In genomic region chr17:80167851-80168251, GRCm38 (mm10) we compare ENCODE assay signal across 9 mouse cellular contexts. TPM values are rescaled to one million over a fixed set of nuclear protein-coding genes. Genes with fewer than 3 reads are reported as not detected.
DNase-seq lines count a peak whose midpoint lies in the region; ATAC-seq and TF ChIP-seq lines count a peak whose summit lies in the region.
"Had no signal": no experiment of that assay in that cellular context is flagged by ENCODE, and none has a peak within 500 bp of the region (broad histone marks: within the 10 kb centered on the region; RNA-seq: fewer than 3 reads in every experiment).

No protein-coding gene starts in this region.

- H3K4me3 ChIP-seq in midbrain, postnatal 0 days (ENCODE audit: low read depth, low read length) = no peak overlapping the region

- ATAC-seq in inflammation-experienced regulatory T-cells, adult 6 months = peak; percentile 79
- peak; percentile 76 for ATAC-seq in midbrain, postnatal 0 days (ENCODE audit: low FRiP score)
- ATAC-seq in erythroid progenitor cell, adult 5-6 weeks (replicated peaks; ENCODE audit: low FRiP score, poor library complexity, severe bottlenecking) = no peak

- no peak for TF ChIP-seq CTCF in midbrain, postnatal 0 days (IDR thresholded peaks at IDR 0.05)

- peak; percentile 42 for DNase-seq in adrenal gland, adult 2 months
- no peak for DNase-seq in adrenal gland, adult 8-10 months
- DNase-seq in lung, postnatal 10 days = peak; percentile 40
- no peak for DNase-seq in lung, adult 18-20 months
- DNase-seq in midbrain, postnatal 0 days (ENCODE audit: low spot score) = peak; percentile 20
- DNase-seq in thymus, postnatal 25 days = no peak

- H3K4me1 ChIP-seq in midbrain, postnatal 0 days (ENCODE audit: insufficient read depth, low read length) = peaks cover 23% of the 10 kb centered on the region

- no peaks in the 10 kb centered on the region for H3K36me3 ChIP-seq in midbrain, postnatal 0 days (ENCODE audit: insufficient read depth, low read length)

- H3K27ac ChIP-seq in midbrain, postnatal 0 days (ENCODE audit: low read depth, low read length) = peak overlapping the region; percentile 88

- H3K9ac ChIP-seq in midbrain, postnatal 0 days (replicated peaks; ENCODE audit: low read length, poor library complexity, severe bottlenecking) = no peak overlapping the region

- no peaks in the 10 kb centered on the region for H3K9me3 ChIP-seq in midbrain, postnatal 0 days (ENCODE audit: low read length)

- peak overlapping the region; percentile 45; the same call in 1 of the 2 replicates for H3K4me2 ChIP-seq in midbrain, postnatal 0 days (ENCODE audit: low read depth, low read length, poor library complexity, severe bottlenecking)

- no peaks in the 10 kb centered on the region for H3K27me3 ChIP-seq in midbrain, postnatal 0 days (ENCODE audit: insufficient read depth, low read length)

- WGBS in midbrain, postnatal 0 days = 47% methylated on average over 7 of the region's 7 CpGs

RNA-seq across cellular contexts. Expression of gene Srsf7, which starts 39.3 kb away (rescaled TPM):
- 100 to 1,000 TPM in 1 of 2 experiments, 10 to 100 TPM in 1; 87.8 to 101 TPM for total RNA-seq in adrenal gland, adult 2 months (2021)
- 9.7 and 9.8 TPM in 2 replicates for polyA plus RNA-seq in adrenal gland, adult 2 months (2012; rRNA removed)
- total RNA-seq in adrenal gland, adult 8-10 months (2022) = 100 to 1,000 TPM in 3 of 4 experiments, 10 to 100 TPM in 1; 96.8 to 150 (median 119) TPM
- polyA plus RNA-seq in inflammation-experienced regulatory T-cells, adult 6 months (2017; shearing (Covaris generic)) = 100 to 1,000 TPM; 539 to 598 (median 556) TPM
- total RNA-seq in midbrain, postnatal 0 days (2014; rRNA removed) = 150 and 173 TPM in 2 replicates
- polyA plus RNA-seq in midbrain, postnatal 0 days (2015; fragmentation: Nextera tagmentation; extraction: Ambion mirVana) = 199 and 224 TPM in 2 replicates
- 167 and 184 TPM in 2 replicates for total RNA-seq in erythroid progenitor cell, adult 5-6 weeks (2015; ENCODE audit: low replicate concordance)
- 125 and 132 TPM in 2 replicates for total RNA-seq in erythroid progenitor cell, adult 5-6 weeks (2017; ENCODE audit: low replicate concordance)

RNA-seq across cellular contexts. Expression of gene Ttc39d, which starts 39.4 kb away (rescaled TPM):
- total RNA-seq in adrenal gland, adult 2 months (2021) = under 1 TPM in 1 of 2 experiments, not detected in 1; 0.14 TPM
- not detected in 2 replicates for polyA plus RNA-seq in adrenal gland, adult 2 months (2012; rRNA removed)
- under 1 TPM in 2 of 4 experiments, not detected in 2; 0.09 to 0.11 TPM for total RNA-seq in adrenal gland, adult 8-10 months (2022)
- polyA plus RNA-seq in inflammation-experienced regulatory T-cells, adult 6 months (2017; shearing (Covaris generic)) = not detected
- 0.11 TPM in 1 of 2 replicates, not detected in the other for total RNA-seq in midbrain, postnatal 0 days (2014; rRNA removed)
- polyA plus RNA-seq in midbrain, postnatal 0 days (2015; fragmentation: Nextera tagmentation; extraction: Ambion mirVana) = 0.06 and 0.12 TPM in 2 replicates
- total RNA-seq in erythroid progenitor cell, adult 5-6 weeks (2015; ENCODE audit: low replicate concordance) = not detected in 2 replicates
- not detected in 2 replicates for total RNA-seq in erythroid progenitor cell, adult 5-6 weeks (2017; ENCODE audit: low replicate concordance)
- polyA plus RNA-seq: liver, embryonic 16.5 days had no signal

RNA-seq across cellular contexts. Expression of gene Galm, which starts 40.6 kb away (rescaled TPM):
- 10 to 100 TPM; 16.7 to 21.2 TPM for total RNA-seq in adrenal gland, adult 2 months (2021)
- polyA plus RNA-seq in adrenal gland, adult 2 months (2012; rRNA removed) = 5.4 and 5.5 TPM in 2 replicates
- total RNA-seq in adrenal gland, adult 8-10 months (2022) = 10 to 100 TPM; 12.7 to 18.1 (median 14.4) TPM
- 10 to 100 TPM; 36.2 to 50.6 (median 42.1) TPM for polyA plus RNA-seq in inflammation-experienced regulatory T-cells, adult 6 months (2017; shearing (Covaris generic))
- total RNA-seq in midbrain, postnatal 0 days (2014; rRNA removed) = 1.3 and 1.5 TPM in 2 replicates
- 1.00 and 1.1 TPM in 2 replicates for polyA plus RNA-seq in midbrain, postnatal 0 days (2015; fragmentation: Nextera tagmentation; extraction: Ambion mirVana)
- 3.6 TPM in 1 of 2 replicates, not detected in the other for total RNA-seq in erythroid progenitor cell, adult 5-6 weeks (2015; ENCODE audit: low replicate concordance)
- 0.53 and 1.2 TPM in 2 replicates for total RNA-seq in erythroid progenitor cell, adult 5-6 weeks (2017; ENCODE audit: low replicate concordance)

RNA-seq across cellular contexts. Expression of gene Gemin6, which starts 56.4 kb away (rescaled TPM):
- 1 to 10 TPM; 4.3 to 8.5 TPM for total RNA-seq in adrenal gland, adult 2 months (2021)
- 0.91 and 1.1 TPM in 2 replicates for polyA plus RNA-seq in adrenal gland, adult 2 months (2012; rRNA removed)
- total RNA-seq in adrenal gland, adult 8-10 months (2022) = 10 to 100 TPM in 1 of 4 experiments, 1 to 10 TPM in 3; 6.9 to 10.9 (median 9.2) TPM
- 10 to 100 TPM; 12.7 to 17.5 (median 12.8) TPM for polyA plus RNA-seq in inflammation-experienced regulatory T-cells, adult 6 months (2017; shearing (Covaris generic))
- total RNA-seq in midbrain, postnatal 0 days (2014; rRNA removed) = 5.6 and 9.2 TPM in 2 replicates
- polyA plus RNA-seq in midbrain, postnatal 0 days (2015; fragmentation: Nextera tagmentation; extraction: Ambion mirVana) = 14.4 and 16.2 TPM in 2 replicates
- total RNA-seq in erythroid progenitor cell, adult 5-6 weeks (2015; ENCODE audit: low replicate concordance) = 5.9 and 14.1 TPM in 2 replicates
- total RNA-seq in erythroid progenitor cell, adult 5-6 weeks (2017; ENCODE audit: low replicate concordance) = 11.8 and 14.0 TPM in 2 replicates

Comparison
In these comparisons a context has a peak if more than half of its experiments do, and no peak if none do; other contexts are left out.
1. DNase-seq: peak in adrenal gland, adult 2 months (single experiment), lung, postnatal 10 days (single experiment) and midbrain, postnatal 0 days (single experiment); none in adrenal gland, adult 8-10 months (single experiment), lung, adult 18-20 months (0 of 2) and thymus, postnatal 25 days (single experiment).